Mouse (Mus musculus): ENCODE data around the gene Olfr155. TPM values are rescaled to one million over a fixed set of nuclear protein-coding genes. Genes with fewer than 3 reads are reported as not detected.

The Olfr155 gene
- polyA plus RNA-seq, 1 experiment from 2014 or later: not detected

GRCm38 (mm10) chr4:43869821-43870220 lies 18.5 kb downstream of the Olfr155 start:
- Histone ChIP-seq H3K4me3 (no peak overlapping the region), H3K4me1 (peaks cover 4% of the 10 kb centered on the region), H3K9me3 (peaks cover 15% of the 10 kb centered on the region), H3K27ac (no peak overlapping the region), H3K27me3 (ENCODE audit: poor library complexity, severe bottlenecking) (no peaks in the 10 kb centered on the region), H3K36me3 (replicated peaks) (no peaks in the 10 kb centered on the region)
- WGBS: 93% methylated on average over 10 of the region's 10 CpGs
- DNase-seq (ENCODE audit: extremely low spot score, low spot score): no peak

- peak overlapping the region; percentile 91 for H3K4me3 ChIP-seq
- peaks cover 38% of the 10 kb centered on the region for H3K4me1 ChIP-seq
- 60% methylated on average over 7 of the region's 7 CpGs for WGBS
- peak overlapping the region; percentile 98 for H3K27ac ChIP-seq
- H3K9me3 ChIP-seq: peaks cover 7% of the 10 kb centered on the region
- no peaks in the 10 kb centered on the region for H3K36me3 ChIP-seq (replicated peaks)
- no peak for DNase-seq (ENCODE audit: extremely low spot score, low spot score)
- 0 out of 2 replicates have a peak, but pooled peaks cover 6% of the 10 kb centered on the region for H3K27me3 ChIP-seq (ENCODE audit: poor library complexity, severe bottlenecking)
Observed at GRCm38 (mm10) chr4:43874501-43874900, 23.1 kb downstream of the Olfr155 start.

- H3K4me3 ChIP-seq: peak within 1 kb of the TSS; percentile 91
- peaks cover 38% of the 10 kb centered on the region for H3K4me1 ChIP-seq
- whole genome bisulfite sequencing: under 1% methylated on average over 73 of the region's 73 CpGs
- H3K36me3 ChIP-seq (replicated peaks): no peaks in the 10 kb centered on the region
- peaks cover 7% of the 10 kb centered on the region for H3K9me3 ChIP-seq
- H3K27ac ChIP-seq: peak within 1 kb of the TSS; percentile 98
- DNase-seq (ENCODE audit: extremely low spot score, low spot score): peak; percentile 94
- 0 out of 2 replicates have a peak, but pooled peaks cover 6% of the 10 kb centered on the region for H3K27me3 ChIP-seq (ENCODE audit: poor library complexity, severe bottlenecking)
Observed at GRCm38 (mm10) chr4:43875160-43875918, 24.0 kb downstream of the Olfr155 start, which contains the start of gene Reck. Reck (plus strand) TSS chr4:43875530.

GRCm38 (mm10) chr4:43875919-43876411 lies 24.6 kb downstream of the Olfr155 start:
- Histone ChIP-seq H3K4me3 (peak overlapping the region; percentile 91), H3K36me3 (replicated peaks) (no peaks in the 10 kb centered on the region), H3K27me3 (ENCODE audit: poor library complexity, severe bottlenecking) (0 out of 2 replicates have a peak, but pooled peaks cover 6% of the 10 kb centered on the region), H3K9me3 (peaks cover 7% of the 10 kb centered on the region), H3K27ac (peak overlapping the region; percentile 98), H3K4me1 (peaks cover 38% of the 10 kb centered on the region)
- no peak for DNase-seq (ENCODE audit: extremely low spot score, low spot score)
- WGBS: 0% methylated on average over 20 of the region's 20 CpGs

GRCm38 (mm10) chr4:43877230-43877629 lies 25.9 kb downstream of the Olfr155 start:
- Histone ChIP-seq H3K4me1 (peaks cover 38% of the 10 kb centered on the region), H3K27ac (no peak overlapping the region), H3K4me3 (no peak overlapping the region), H3K9me3 (peaks cover 7% of the 10 kb centered on the region), H3K36me3 (replicated peaks) (no peaks in the 10 kb centered on the region), H3K27me3 (ENCODE audit: poor library complexity, severe bottlenecking) (0 out of 2 replicates have a peak, but pooled peaks cover 6% of the 10 kb centered on the region)
- DNase-seq (ENCODE audit: extremely low spot score, low spot score): no peak
- WGBS: 95% methylated on average over 1 of the region's 1 CpGs

- 50% methylated on average over 5 of the region's 5 CpGs for WGBS
- Histone ChIP-seq H3K27me3 (ENCODE audit: poor library complexity, severe bottlenecking) (0 out of 2 replicates have a peak, but pooled peaks cover 6% of the 10 kb centered on the region), H3K27ac (no peak overlapping the region), H3K36me3 (replicated peaks) (no peaks in the 10 kb centered on the region), H3K4me1 (peaks cover 39% of the 10 kb centered on the region), H3K4me3 (no peak overlapping the region), H3K9me3 (peaks cover under 1% of the 10 kb centered on the region; the same call in 1 of the 2 replicates)
- DNase-seq (ENCODE audit: extremely low spot score, low spot score): no peak
Observed at GRCm38 (mm10) chr4:43878121-43878776, 26.9 kb downstream of the Olfr155 start.

- H3K27ac ChIP-seq: no peak overlapping the region
- H3K4me1 ChIP-seq: peaks cover 51% of the 10 kb centered on the region
Observed at GRCm38 (mm10) chr4:43879566-43879965, 28.2 kb downstream of the Olfr155 start.

GRCm38 (mm10) chr4:43884196-43884595 lies 32.8 kb downstream of the Olfr155 start:
- no peak for DNase-seq (ENCODE audit: extremely low spot score, low spot score)
- Histone ChIP-seq H3K9me3 (no peaks in the 10 kb centered on the region), H3K27me3 (ENCODE audit: poor library complexity, severe bottlenecking) (no peaks in the 10 kb centered on the region), H3K27ac (peak overlapping the region; percentile 77), H3K4me1 (peaks cover 36% of the 10 kb centered on the region), H3K36me3 (replicated peaks) (no peaks in the 10 kb centered on the region; the same call in 1 of the 2 replicates), H3K4me3 (no peak overlapping the region)
- WGBS: 28% methylated on average over 4 of the region's 4 CpGs

More at GRCm38 (mm10) chr4:43879566-43879965, 28.2 kb downstream of the Olfr155 start:
- 82% methylated on average over 6 of the region's 6 CpGs for WGBS
- no peak for DNase-seq (ENCODE audit: extremely low spot score, low spot score)
- H3K36me3 ChIP-seq (replicated peaks): no peaks in the 10 kb centered on the region
- no peak overlapping the region for H3K4me3 ChIP-seq
- H3K27me3 ChIP-seq (ENCODE audit: poor library complexity, severe bottlenecking): 0 out of 2 replicates have a peak, but pooled peaks cover 6% of the 10 kb centered on the region
- no peaks in the 10 kb centered on the region for H3K9me3 ChIP-seq

GRCm38 (mm10) chr4:43891247-43891646 lies 39.9 kb downstream of the Olfr155 start:
- DNase-seq (ENCODE audit: extremely low spot score, low spot score): no peak
- WGBS: 92% methylated on average over 3 of the region's 3 CpGs
- peaks cover 6% of the 10 kb centered on the region for H3K4me1 ChIP-seq

GRCm38 (mm10) chr4:43897209-43897608 lies 45.8 kb downstream of the Olfr155 start:
- Histone ChIP-seq H3K36me3 (replicated peaks) (peaks cover 35% of the 10 kb centered on the region), H3K4me1 (no peaks in the 10 kb centered on the region), H3K27ac (no peak overlapping the region), H3K27me3 (ENCODE audit: poor library complexity, severe bottlenecking) (no peaks in the 10 kb centered on the region), H3K4me3 (no peak overlapping the region), H3K9me3 (no peaks in the 10 kb centered on the region)
- DNase-seq (ENCODE audit: extremely low spot score, low spot score): no peak

More at GRCm38 (mm10) chr4:43891247-43891646, 39.9 kb downstream of the Olfr155 start:
- Histone ChIP-seq H3K9me3 (no peaks in the 10 kb centered on the region), H3K27me3 (ENCODE audit: poor library complexity, severe bottlenecking) (no peaks in the 10 kb centered on the region), H3K36me3 (replicated peaks) (peaks cover 8% of the 10 kb centered on the region), H3K27ac (no peak overlapping the region), H3K4me3 (no peak overlapping the region)

GRCm38 (mm10) chr4:43899197-43899596 lies 47.8 kb downstream of the Olfr155 start:
- Histone ChIP-seq H3K9me3 (no peaks in the 10 kb centered on the region), H3K4me1 (no peaks in the 10 kb centered on the region), H3K27ac (no peak overlapping the region), H3K4me3 (no peak overlapping the region), H3K36me3 (replicated peaks) (peaks cover 42% of the 10 kb centered on the region), H3K27me3 (ENCODE audit: poor library complexity, severe bottlenecking) (no peaks in the 10 kb centered on the region)
- no peak for DNase-seq (ENCODE audit: extremely low spot score, low spot score)
- 82% methylated on average over 8 of the region's 8 CpGs for WGBS

GRCm38 (mm10) chr4:43903690-43904089 lies 52.3 kb downstream of the Olfr155 start:
- Histone ChIP-seq H3K27ac (no peak overlapping the region), H3K9me3 (no peaks in the 10 kb centered on the region), H3K4me1 (no peaks in the 10 kb centered on the region), H3K27me3 (ENCODE audit: poor library complexity, severe bottlenecking) (no peaks in the 10 kb centered on the region), H3K36me3 (replicated peaks) (peaks cover 30% of the 10 kb centered on the region), H3K4me3 (no peak overlapping the region)
- no peak for DNase-seq (ENCODE audit: extremely low spot score, low spot score)
- WGBS: 83% methylated on average over 7 of the region's 7 CpGs

GRCm38 (mm10) chr4:43906443-43906842 lies 55.1 kb downstream of the Olfr155 start:
- H3K9me3 ChIP-seq: no peaks in the 10 kb centered on the region
- no peaks in the 10 kb centered on the region for H3K27me3 ChIP-seq (ENCODE audit: poor library complexity, severe bottlenecking)
- peaks cover 32% of the 10 kb centered on the region for H3K36me3 ChIP-seq (replicated peaks)
- no peaks in the 10 kb centered on the region for H3K4me1 ChIP-seq
- H3K4me3 ChIP-seq: no peak overlapping the region
- no peak for DNase-seq (ENCODE audit: extremely low spot score, low spot score)
- 38% methylated on average over 6 of the region's 6 CpGs for WGBS
- no peak overlapping the region for H3K27ac ChIP-seq

Measured in forebrain, embryonic 10.5 days (tissue).